In genomic region chr2:123911921-123912320, GRCm38 (mm10) we compare ENCODE assay signal across 6 mouse cellular contexts.
DNase-seq lines count a peak whose midpoint lies in the region.

No protein-coding gene starts in this region.

- DNase-seq in MN1 (ENCODE audit: low spot score) = peak; percentile 54
- peak; percentile 9 for DNase-seq in adrenal gland, postnatal 14 days
- peak; percentile 3 to 31 for DNase-seq in cerebellum, postnatal 14 days
- peak; percentile 1 for DNase-seq in kidney, postnatal 14 days
- peak; percentile 2 for DNase-seq in retina, postnatal 1 day
- DNase-seq in right cerebral cortex, postnatal 4 days = peak; percentile 3

Comparison
In these comparisons a context has a peak if more than half of its experiments do, and no peak if none do; other contexts are left out.
1. Peak in every context shown above with its lines: DNase-seq.
2. DNase-seq: peak in every context shown above with its lines; median percentile 54 in MN1; 17 in cerebellum, postnatal 14 days; 9 in adrenal gland, postnatal 14 days; 3 in right cerebral cortex, postnatal 4 days; 2 in retina, postnatal 1 day; 1 in kidney, postnatal 14 days.